Mouse (Mus musculus): ENCODE measurements around the gene Cenpl.
A peak's percentile ranks its signal among the peaks of the same experiment; 100 is the strongest.

Cenpl gene

DNA sequence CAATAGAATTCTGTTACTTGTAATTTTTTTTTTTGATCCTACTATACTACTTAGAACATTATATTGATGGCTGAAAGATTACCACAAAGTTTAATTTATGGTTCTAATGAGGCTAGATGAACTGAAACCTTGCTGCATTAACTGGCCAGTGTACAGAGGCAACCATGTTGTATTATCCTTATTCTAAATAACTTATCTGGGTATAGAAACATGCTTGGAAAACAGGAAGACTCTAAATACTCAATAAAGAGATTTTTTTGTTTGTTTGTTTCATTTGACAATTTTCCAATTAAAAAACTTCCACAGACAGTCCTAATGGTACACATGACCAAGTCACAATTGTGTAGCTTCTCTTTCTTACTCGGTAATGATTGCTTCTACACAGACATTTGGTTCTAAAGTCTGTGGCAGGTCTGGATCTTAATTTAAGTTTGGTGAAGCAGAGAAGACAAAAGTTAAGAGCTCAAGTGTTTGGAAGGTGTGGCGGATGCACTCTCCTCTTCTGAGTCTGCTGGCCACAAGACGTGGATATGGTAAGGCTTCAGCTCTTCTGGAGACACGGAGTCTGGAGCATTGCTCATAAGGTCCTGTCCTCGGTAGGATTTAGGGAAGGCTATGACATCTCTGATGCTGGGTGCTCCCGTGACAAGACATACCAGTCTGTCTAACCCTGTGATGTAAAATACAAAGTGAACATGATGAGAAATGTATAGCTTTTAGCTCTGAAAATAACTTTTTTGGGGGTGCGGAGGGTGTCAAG is 29.1 kb upstream of the Cenpl start:
- DNase-seq (ENCODE audit: low spot score), result no peak

DNA sequence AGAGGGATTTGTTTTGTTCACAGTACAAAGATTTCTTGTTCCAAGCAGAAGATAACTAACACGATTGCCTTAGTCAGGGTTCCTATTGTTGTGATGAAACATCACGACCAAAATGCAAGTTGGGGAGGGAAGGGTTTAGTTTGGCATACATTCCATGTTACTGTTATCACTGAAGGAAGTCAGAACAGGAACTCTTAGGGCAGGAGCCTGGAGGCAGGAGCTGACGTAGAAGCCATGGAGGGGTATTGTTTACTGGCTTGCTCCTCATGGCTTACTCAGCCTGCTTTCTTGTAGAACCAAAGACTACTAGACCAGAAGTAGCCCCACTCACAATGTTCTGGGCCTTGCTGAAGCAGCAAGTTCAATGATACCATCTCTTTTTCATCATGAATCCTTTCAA is 23.5 kb upstream of the Cenpl start:
- DNase-seq (ENCODE audit: low spot score), result no peak

- no peak for DNase-seq (ENCODE audit: low spot score)
Observed at GRCm38 (mm10) chr1:161057164-161057563, 13.3 kb upstream of the Cenpl start.

DNA sequence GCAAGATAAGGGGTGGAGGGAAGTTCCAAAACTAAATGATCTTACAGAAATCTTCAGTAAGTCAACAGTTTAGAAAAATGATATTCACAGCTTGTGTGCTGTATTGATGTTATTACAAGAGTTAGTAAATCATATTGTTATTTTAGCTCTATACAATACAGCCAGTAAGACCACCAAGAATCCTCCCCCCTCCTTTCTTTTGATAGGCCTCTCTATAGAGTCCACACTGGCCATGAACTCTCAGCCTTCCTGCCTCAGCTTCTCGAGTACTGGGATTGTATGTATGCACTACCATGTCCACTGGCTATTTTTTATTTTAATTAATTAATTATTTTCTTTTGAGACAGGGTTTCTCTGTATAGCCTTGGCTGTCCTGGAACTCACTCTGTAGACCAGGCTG is 7.2 kb upstream of the Cenpl start:
- no peak for DNase-seq (ENCODE audit: low spot score)

DNA sequence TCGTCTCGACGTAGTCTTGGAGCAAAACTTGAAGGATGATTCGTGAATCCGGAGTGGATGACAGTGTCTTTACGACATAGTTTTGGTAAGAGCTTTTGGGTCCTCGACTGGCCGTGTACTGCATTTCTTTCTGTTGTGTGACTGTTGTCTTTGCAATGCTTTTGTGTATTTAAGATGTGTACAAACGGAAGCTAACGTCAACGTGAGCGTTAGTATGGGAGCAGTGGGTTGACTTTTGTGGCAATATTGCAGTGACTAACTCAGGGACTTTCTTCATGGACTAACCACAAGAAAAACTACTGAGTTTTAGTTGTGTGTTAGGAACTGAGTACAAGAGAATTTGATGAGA is 733 bp downstream of the Cenpl start:
- peak; percentile 33 for DNase-seq (ENCODE audit: low spot score)

GRCm38 (mm10) chr1:161076238-161076637 is 5.7 kb downstream of the Cenpl start:
- no peak for DNase-seq (ENCODE audit: low spot score)

- DNase-seq (ENCODE audit: low spot score), result no peak
Observed at GRCm38 (mm10) chr1:161077243-161077642, 6.7 kb downstream of the Cenpl start.

DNA sequence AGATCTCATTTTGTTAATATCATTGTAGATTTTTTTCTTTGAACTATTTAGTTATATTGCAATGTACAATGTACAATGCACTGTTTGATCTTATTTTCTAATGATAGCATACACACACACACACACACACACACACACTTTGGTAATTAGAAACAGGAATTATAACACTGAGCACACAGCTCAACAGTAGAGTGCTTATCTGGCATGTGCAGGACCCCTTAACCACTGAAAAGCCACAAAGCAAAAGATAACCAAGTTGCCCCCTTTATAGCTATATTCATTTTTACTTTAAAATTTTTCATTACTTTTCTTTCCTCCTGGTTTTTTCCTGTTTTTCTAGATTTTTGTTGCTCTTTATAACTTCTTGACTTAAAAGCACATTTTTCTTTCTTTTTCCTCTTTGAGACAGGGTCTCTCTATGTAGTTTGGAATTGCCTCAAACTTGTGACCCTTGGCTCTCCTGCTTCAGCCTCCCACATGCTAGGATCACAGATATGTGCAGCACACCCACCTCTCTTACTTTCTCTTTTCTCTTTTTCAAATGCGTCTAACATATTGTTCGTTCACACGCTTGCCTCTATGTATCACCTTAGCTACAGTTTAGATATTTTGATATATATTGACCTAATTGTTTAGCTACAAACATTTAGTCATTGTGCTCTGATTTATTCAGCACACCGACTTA is 29.4 kb downstream of the Cenpl start:
- DNase-seq (ENCODE audit: low spot score), result peak; percentile 20

DNA sequence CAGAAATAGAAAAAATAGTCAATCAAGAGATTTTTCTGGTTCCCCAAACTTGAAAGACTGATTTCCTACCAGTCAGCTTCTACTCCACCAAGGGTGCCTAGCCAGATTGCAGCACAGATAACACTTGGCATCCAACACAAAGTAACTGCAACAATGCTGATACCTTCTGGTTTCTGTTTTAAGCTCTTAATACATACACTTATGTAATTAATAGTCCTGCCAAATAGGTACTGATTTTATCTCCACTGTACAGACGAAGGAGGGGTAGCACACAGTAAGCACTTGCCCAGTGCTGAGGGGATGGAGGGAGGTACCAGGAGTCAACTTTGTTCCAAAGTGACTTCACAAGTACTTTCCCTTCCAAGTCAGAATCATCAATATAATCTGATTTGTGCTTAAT is 33.3 kb downstream of the Cenpl start:
- no peak for DNase-seq (ENCODE audit: low spot score)

GRCm38 (mm10) chr1:161109216-161109615 is 38.7 kb downstream of the Cenpl start:
- no peak for DNase-seq (ENCODE audit: low spot score)

DNA sequence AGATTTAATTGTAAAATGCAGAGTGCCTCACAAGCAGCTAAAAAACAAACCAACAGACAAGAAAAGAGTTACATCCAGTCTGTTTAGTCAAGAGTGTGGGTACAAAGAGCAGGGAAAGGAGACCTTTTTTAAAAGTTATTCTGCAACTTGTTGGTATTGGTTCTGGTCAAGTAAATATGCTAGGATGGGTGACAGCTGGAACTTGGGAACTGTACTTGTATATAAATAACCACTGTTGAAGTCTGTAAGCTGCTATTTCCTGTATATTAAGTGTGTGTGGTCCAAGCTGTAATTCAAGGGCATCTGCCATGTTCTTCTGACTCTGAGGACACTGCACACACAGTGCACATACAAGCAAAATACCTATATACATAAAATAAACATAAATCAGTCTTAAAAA is 44.1 kb downstream of the Cenpl start:
- DNase-seq (ENCODE audit: low spot score), result no peak

DNA sequence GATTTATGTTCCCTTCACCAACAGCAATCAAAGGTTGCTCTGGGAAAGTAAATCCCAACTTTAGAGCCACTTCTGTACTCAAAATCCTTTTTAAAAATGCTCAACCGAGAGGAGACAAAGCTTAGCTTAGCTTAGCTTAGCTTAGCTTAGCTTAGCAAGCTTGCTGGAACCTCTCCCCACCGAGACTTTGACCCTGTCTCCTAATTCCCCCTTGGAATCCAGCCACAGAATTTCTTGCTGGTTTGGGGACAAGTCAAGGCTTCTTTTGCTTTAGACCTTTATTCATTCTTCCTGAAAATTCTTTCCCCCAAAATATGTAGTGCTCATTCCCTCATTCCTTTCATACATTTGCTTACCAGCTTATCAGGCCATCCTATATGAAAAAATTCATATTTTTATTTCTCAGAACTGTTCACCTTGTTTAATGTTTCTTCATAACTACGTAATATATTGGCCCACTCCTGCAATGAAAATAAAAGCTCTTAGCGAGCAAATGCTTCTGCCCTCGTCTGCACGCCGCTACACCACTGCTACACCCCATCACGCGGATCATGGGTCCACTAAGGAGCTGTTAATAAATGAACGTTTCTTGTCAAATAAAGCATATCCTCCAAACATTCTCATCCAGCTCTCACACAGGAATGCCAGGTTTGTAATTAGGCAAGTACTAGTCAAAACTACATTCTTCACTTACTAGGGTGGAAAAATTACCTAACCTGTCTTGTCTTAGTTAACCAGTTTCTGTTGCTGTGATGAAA is 52.3 kb downstream of the Cenpl start:
- no peak for DNase-seq (ENCODE audit: low spot score)

DNA sequence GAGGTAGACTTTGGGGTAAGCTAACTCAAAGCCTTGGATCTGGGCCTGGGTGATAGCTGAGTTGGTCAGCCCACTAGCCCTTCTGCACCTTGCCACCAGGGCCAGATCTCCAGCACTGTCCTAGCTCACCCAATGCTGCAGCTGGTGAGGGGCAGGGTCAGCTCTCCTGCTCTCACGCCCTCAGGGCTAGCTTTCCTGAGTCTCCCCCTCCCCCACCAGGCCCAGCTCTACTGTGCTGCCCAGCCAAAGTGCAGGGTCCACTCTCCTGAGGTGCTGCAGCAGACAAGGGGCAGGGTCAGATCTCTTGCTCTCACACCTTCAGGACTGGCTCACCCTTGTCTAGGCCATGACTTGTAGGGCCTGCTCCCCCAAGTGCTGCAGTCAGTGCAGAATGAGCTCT is 55.9 kb downstream of the Cenpl start:
- DNase-seq (ENCODE audit: low spot score), result no peak

- peak; percentile 96 for DNase-seq (ENCODE audit: low spot score)
Observed at GRCm38 (mm10) chr1:161130726-161131664, 60.5 kb downstream of the Cenpl start, which contains the start of gene Klhl20. Gene Klhl20 (minus strand): TSS chr1:161131511.
